Mouse (Mus musculus): Measurements from ENCODE around the gene Chrne. TPM values are rescaled to one million over a fixed set of nuclear protein-coding genes. Genes with fewer than 3 reads are reported as not detected.

Chrne gene
- total and polyA plus RNA-seq, 3 experiments: not detected

DNA sequence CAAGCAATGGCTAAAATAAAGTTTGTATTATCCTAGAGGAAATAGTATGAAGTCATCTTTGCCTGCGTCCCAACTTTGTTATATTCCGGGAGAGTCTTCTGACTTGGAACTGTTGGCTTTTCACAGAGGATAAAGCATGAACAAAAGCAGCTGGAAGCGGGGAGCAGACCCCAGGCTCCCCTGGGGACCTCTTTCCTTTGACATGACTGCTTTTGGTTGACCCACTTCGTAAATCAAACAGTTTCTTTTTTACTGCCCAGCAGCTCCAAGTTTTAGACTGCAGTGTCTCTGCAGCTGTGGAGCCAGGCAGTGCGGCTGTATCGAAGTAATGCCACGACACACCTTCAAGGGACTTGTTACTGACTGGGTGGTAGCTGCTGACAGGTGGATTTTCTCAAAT is 52.4 kb downstream of the Chrne start:
- no peak for ATAC-seq (ENCODE audit: extremely low read depth, insufficient number of reproducible peaks, low FRiP score, poor library complexity, severe bottlenecking)
- H3K36me3 ChIP-seq (replicated peaks): peaks cover 50% of the 10 kb centered on the region
- no peak for DNase-seq (ENCODE audit: low spot score)
- no peak for TF ChIP-seq GATA2 (IDR thresholded peaks at IDR 0.05; ENCODE audit: borderline replicate concordance, low read depth, low read length)
- no peak for TF ChIP-seq GATA1 (IDR thresholded peaks at IDR 0.05; ENCODE audit: borderline replicate concordance, low read length)
- TF ChIP-seq CTCF (IDR thresholded peaks at IDR 0.05; ENCODE audit: low read depth, low read length): no peak
- TF ChIP-seq TAL1 (conservative IDR thresholded peaks at IDR 0.05; ENCODE audit: low read depth, low read length): no peak
- no peak for TF ChIP-seq POLR2AphosphoS5 (IDR thresholded peaks at IDR 0.05; ENCODE audit: insufficient replicate concordance, low read depth, low read length)
- H3K27me3 ChIP-seq (ENCODE audit: insufficient read depth, low read length): no peaks in the 10 kb centered on the region
- H3K4me3 ChIP-seq (ENCODE audit: low read depth, low read length): no peak overlapping the region
- peaks cover 84% of the 10 kb centered on the region for H3K4me1 ChIP-seq (ENCODE audit: insufficient read depth, low read depth, low read length)
- no peaks in the 10 kb centered on the region for H3K9me3 ChIP-seq (replicated peaks)

Other genes with a start within 250 kb of the Chrne start
Only the 20 nearest of the 25 such genes appear.
- gene Zmynd15, start 159.8 kb downstream of the Chrne start, total RNA-seq (2014; fragmentation: Nextera tagmentation): not detected in 2 replicates
- gene Zmynd15, start 159.8 kb downstream of the Chrne start, total RNA-seq (2017): 0.06 and 0.66 TPM in 2 replicates
- not detected in 2 replicates for gene Zmynd15, start 159.8 kb downstream of the Chrne start, polyA plus RNA-seq (2012)
- not detected in 2 replicates for gene Cxcl16, start 159.2 kb downstream of the Chrne start, total RNA-seq (2014; fragmentation: Nextera tagmentation)
- not detected in 2 replicates for gene Cxcl16, start 159.2 kb downstream of the Chrne start, total RNA-seq (2017)
- gene Cxcl16, start 159.2 kb downstream of the Chrne start, polyA plus RNA-seq (2012): not detected in 2 replicates
- gene Tm4sf5, start 114.0 kb downstream of the Chrne start, total RNA-seq (2014; fragmentation: Nextera tagmentation): not detected in 2 replicates
- not detected in 2 replicates for gene Tm4sf5, start 114.0 kb downstream of the Chrne start, total RNA-seq (2017)
- not detected in 2 replicates for gene Tm4sf5, start 114.0 kb downstream of the Chrne start, polyA plus RNA-seq (2012)
- not detected in 2 replicates for gene Vmo1, start 104.6 kb downstream of the Chrne start, total RNA-seq (2014; fragmentation: Nextera tagmentation)
- not detected in 2 replicates for gene Vmo1, start 104.6 kb downstream of the Chrne start, total RNA-seq (2017)
- not detected in 2 replicates for gene Vmo1, start 104.6 kb downstream of the Chrne start, polyA plus RNA-seq (2012)
- not detected in 2 replicates for gene Gltpd2, start 100.0 kb downstream of the Chrne start, total RNA-seq (2014; fragmentation: Nextera tagmentation)
- gene Gltpd2, start 100.0 kb downstream of the Chrne start, total RNA-seq (2017): not detected in 2 replicates
- not detected in 2 replicates for gene Gltpd2, start 100.0 kb downstream of the Chrne start, polyA plus RNA-seq (2012)
- gene Psmb6, start 93.8 kb downstream of the Chrne start, total RNA-seq (2014; fragmentation: Nextera tagmentation): 114 and 116 TPM in 2 replicates
- 212 and 295 TPM in 2 replicates for gene Psmb6, start 93.8 kb downstream of the Chrne start, total RNA-seq (2017)
- gene Psmb6, start 93.8 kb downstream of the Chrne start, polyA plus RNA-seq (2012): 153 and 181 TPM in 2 replicates
- gene Gm40193, start 86.3 kb downstream of the Chrne start, total RNA-seq (2014; fragmentation: Nextera tagmentation): not detected in 2 replicates
- not detected in 2 replicates for gene Gm40193, start 86.3 kb downstream of the Chrne start, total RNA-seq (2017)
- not detected in 2 replicates for gene Gm40193, start 86.3 kb downstream of the Chrne start, polyA plus RNA-seq (2012)
- gene Pld2, start 79.2 kb downstream of the Chrne start, total RNA-seq (2014; fragmentation: Nextera tagmentation): not detected in 2 replicates
- 0.05 and 0.06 TPM in 2 replicates for gene Pld2, start 79.2 kb downstream of the Chrne start, total RNA-seq (2017)
- gene Pld2, start 79.2 kb downstream of the Chrne start, polyA plus RNA-seq (2012): not detected in 2 replicates
- gene Mink1, start 56.3 kb downstream of the Chrne start, total RNA-seq (2014; fragmentation: Nextera tagmentation): 37.3 and 38.1 TPM in 2 replicates
- 8.8 and 14.3 TPM in 2 replicates for gene Mink1, start 56.3 kb downstream of the Chrne start, total RNA-seq (2017)
- gene Mink1, start 56.3 kb downstream of the Chrne start, polyA plus RNA-seq (2012): 89.8 and 94.4 TPM in 2 replicates
- not detected in 2 replicates for gene 4930544D05Rik, start 3.4 kb downstream of the Chrne start, total RNA-seq (2014; fragmentation: Nextera tagmentation)
- gene 4930544D05Rik, start 3.4 kb downstream of the Chrne start, total RNA-seq (2017): not detected in 2 replicates
- not detected in 2 replicates for gene 4930544D05Rik, start 3.4 kb downstream of the Chrne start, polyA plus RNA-seq (2012)
- gene Gp1ba, start 19.9 kb upstream of the Chrne start, total RNA-seq (2014; fragmentation: Nextera tagmentation): 1.1 and 3.1 TPM in 2 replicates
- 2.8 and 3.4 TPM in 2 replicates for gene Gp1ba, start 19.9 kb upstream of the Chrne start, total RNA-seq (2017)
- gene Gp1ba, start 19.9 kb upstream of the Chrne start, polyA plus RNA-seq (2012): 9.0 TPM in 2 replicates
- gene Rnf167, start 28.0 kb upstream of the Chrne start, total RNA-seq (2014; fragmentation: Nextera tagmentation): 63.7 and 115 TPM in 2 replicates
- 62.3 and 64.1 TPM in 2 replicates for gene Rnf167, start 28.0 kb upstream of the Chrne start, total RNA-seq (2017)
- gene Rnf167, start 28.0 kb upstream of the Chrne start, polyA plus RNA-seq (2012): 62.6 and 81.3 TPM in 2 replicates
- 42.8 and 72.7 TPM in 2 replicates for gene Slc25a11, start 28.3 kb upstream of the Chrne start, total RNA-seq (2014; fragmentation: Nextera tagmentation)
- gene Slc25a11, start 28.3 kb upstream of the Chrne start, total RNA-seq (2017): 125 and 144 TPM in 2 replicates
- gene Slc25a11, start 28.3 kb upstream of the Chrne start, polyA plus RNA-seq (2012): 50.6 and 59.2 TPM in 2 replicates
- gene Pfn1, start 35.4 kb upstream of the Chrne start, total RNA-seq (2014; fragmentation: Nextera tagmentation): 804 and 991 TPM in 2 replicates
- 724 and 774 TPM in 2 replicates for gene Pfn1, start 35.4 kb upstream of the Chrne start, total RNA-seq (2017)
- 3,649 and 4,709 TPM in 2 replicates for gene Pfn1, start 35.4 kb upstream of the Chrne start, polyA plus RNA-seq (2012)
- 19.0 and 25.3 TPM in 2 replicates for gene Eno3, start 38.0 kb upstream of the Chrne start, total RNA-seq (2014; fragmentation: Nextera tagmentation)
- 21.9 and 24.5 TPM in 2 replicates for gene Eno3, start 38.0 kb upstream of the Chrne start, total RNA-seq (2017)
- gene Eno3, start 38.0 kb upstream of the Chrne start, polyA plus RNA-seq (2012): 3.1 and 5.7 TPM in 2 replicates
- gene Spag7, start 50.2 kb upstream of the Chrne start, total RNA-seq (2014; fragmentation: Nextera tagmentation): 64.2 and 66.9 TPM in 2 replicates
- gene Spag7, start 50.2 kb upstream of the Chrne start, total RNA-seq (2017): 64.6 and 81.5 TPM in 2 replicates
- gene Spag7, start 50.2 kb upstream of the Chrne start, polyA plus RNA-seq (2012): 152 and 196 TPM in 2 replicates
- 21.1 and 25.4 TPM in 2 replicates for gene Camta2, start 68.9 kb upstream of the Chrne start, total RNA-seq (2014; fragmentation: Nextera tagmentation)
- 3.5 and 5.3 TPM in 2 replicates for gene Camta2, start 68.9 kb upstream of the Chrne start, total RNA-seq (2017)
- gene Camta2, start 68.9 kb upstream of the Chrne start, polyA plus RNA-seq (2012): 14.7 and 21.2 TPM in 2 replicates
- 3.7 and 5.2 TPM in 2 replicates for gene Inca1, start 80.9 kb upstream of the Chrne start, total RNA-seq (2014; fragmentation: Nextera tagmentation)
- 0.93 and 1.2 TPM in 2 replicates for gene Inca1, start 80.9 kb upstream of the Chrne start, total RNA-seq (2017)
- 0.24 and 0.36 TPM in 2 replicates for gene Inca1, start 80.9 kb upstream of the Chrne start, polyA plus RNA-seq (2012)
- gene Kif1c, start 81.3 kb upstream of the Chrne start, total RNA-seq (2014; fragmentation: Nextera tagmentation): 11.6 and 11.7 TPM in 2 replicates
- gene Kif1c, start 81.3 kb upstream of the Chrne start, total RNA-seq (2017): 12.3 and 13.9 TPM in 2 replicates
- gene Kif1c, start 81.3 kb upstream of the Chrne start, polyA plus RNA-seq (2012): 30.4 and 38.8 TPM in 2 replicates
- gene Zfp3, start 145.0 kb upstream of the Chrne start, total RNA-seq (2014; fragmentation: Nextera tagmentation): 12.8 TPM in 2 replicates
- gene Zfp3, start 145.0 kb upstream of the Chrne start, total RNA-seq (2017): 5.4 and 5.6 TPM in 2 replicates
- gene Zfp3, start 145.0 kb upstream of the Chrne start, polyA plus RNA-seq (2012): 2.6 and 2.8 TPM in 2 replicates

Data from G1E (cell line).